Mouse (Mus musculus) MEL (cell line): Measurements from ENCODE around the gene Btbd19. TPM values are rescaled to one million over a fixed set of nuclear protein-coding genes. Genes with fewer than 3 reads are reported as not detected.

Experiments
- DNase-seq: peaks from one replicate; pipeline ENCODE4 v3.0.0; 2011; ENCODE audit warnings: low read depth, low spot score
- H3K27ac ChIP-seq: 2 replicates; pipeline ENCODE4 v1.5.1; 2012; ENCODE audit warnings: low read depth, mild to moderate bottlenecking, control low read depth, low read length, moderate library complexity; ENCODE audit not compliant: control insufficient read depth
- H3K27me3 ChIP-seq, 2 experiments: fragments of 150-350 bp in 1 of 2; sonication (generic) in 1 of 2; 2 replicates each; pipeline ENCODE4 v1.6.1; 2012; ENCODE audit warnings: low read length in 2 of 2, mild to moderate bottlenecking in 2 of 2, improper control_type of control experiment in 1 of 2, moderate library complexity in 1 of 2; ENCODE audit not compliant: insufficient read depth in 2 of 2, control insufficient read depth in 1 of 2
- H3K36me3 ChIP-seq, 2 experiments: 2 replicates each; pipeline ENCODE4 v1.6.1; 2012 to 2014; ENCODE audit warnings: low read length in 2 of 2, improper control_type of control experiment in 1 of 2, inconsistent platforms in 1 of 2, mild to moderate bottlenecking in 1 of 2; ENCODE audit not compliant: insufficient read depth in 2 of 2, control insufficient read depth in 1 of 2
- H3K4me1 ChIP-seq, 2 experiments: fragments of 150-350 bp in 1 of 2; sonication (generic) in 1 of 2; 2 replicates each; pipeline ENCODE4 v1.6.1; 2012; ENCODE audit warnings: low read length in 2 of 2, improper control_type of control experiment in 1 of 2, mild to moderate bottlenecking in 1 of 2; ENCODE audit not compliant: insufficient read depth in 2 of 2, control insufficient read depth in 1 of 2
- H3K4me3 ChIP-seq, 2 experiments: fragments of 150-350 bp in 1 of 2; sonication (generic) in 1 of 2; 2 replicates each; pipeline ENCODE4 v1.5.1; 2012; ENCODE audit warnings: low read depth in 2 of 2, low read length in 2 of 2, mild to moderate bottlenecking in 2 of 2, moderate library complexity in 2 of 2, control low read depth in 1 of 2, improper control_type of control experiment in 1 of 2; ENCODE audit not compliant: control insufficient read depth in 1 of 2, insufficient read depth in 1 of 2
- H3K79me2 ChIP-seq: 2 replicates; pipeline ENCODE4 v1.6.1; 2012; ENCODE audit warnings: mild to moderate bottlenecking, low read length, moderate library complexity; ENCODE audit not compliant: control insufficient read depth, poor library complexity, insufficient read depth
- H3K9ac ChIP-seq: 2 replicates; pipeline ENCODE4 v1.6.1; 2012; ENCODE audit warnings: low read depth, mild to moderate bottlenecking, control low read depth, low read length, moderate library complexity; ENCODE audit not compliant: control insufficient read depth, poor library complexity, severe bottlenecking
- H3K9me3 ChIP-seq: fragments of 150-350 bp; sonication (generic); replicated peaks from 2 replicates; pipeline ENCODE4 v1.6.1; 2012; ENCODE audit warnings: mild to moderate bottlenecking, low read length, improper control_type of control experiment, moderate library complexity; ENCODE audit not compliant: insufficient read depth
- BHLHE40 ChIP-seq: IDR thresholded peaks from 2 replicates; pipeline ENCODE4 v1.6.1; 2012; ENCODE audit warnings: low read depth, mild to moderate bottlenecking, inconsistent platforms, low read length, improper control_type of control experiment, borderline replicate concordance
- EP300 ChIP-seq, 2 experiments: IDR thresholded peaks; 2 replicates each; pipeline ENCODE4 v1.6.1; 2011; ENCODE audit warnings: improper control_type of control experiment in 2 of 2, low read length in 2 of 2, low read depth in 1 of 2, mild to moderate bottlenecking in 1 of 2
- GATA1 ChIP-seq: IDR thresholded peaks from 2 replicates; pipeline ENCODE4 v1.6.1; 2011; ENCODE audit warnings: low read depth, low read length, improper control_type of control experiment
- JUND ChIP-seq: IDR thresholded peaks from 2 replicates; pipeline ENCODE4 v1.6.1; 2011; ENCODE audit warnings: low read depth, mild to moderate bottlenecking, improper control_type of control experiment, low read length
- MAZ ChIP-seq: IDR thresholded peaks from 2 replicates; pipeline ENCODE4 v1.6.1; 2012; ENCODE audit warnings: low read depth, mild to moderate bottlenecking, inconsistent platforms, low read length, improper control_type of control experiment
- MXI1 ChIP-seq: IDR thresholded peaks from 2 replicates; pipeline ENCODE4 v1.6.1; 2011; ENCODE audit warnings: mild to moderate bottlenecking, low read depth, low read length, improper control_type of control experiment
- MYC ChIP-seq: IDR thresholded peaks from 2 replicates; pipeline ENCODE4 v1.6.1; 2011; ENCODE audit warnings: low read depth, mild to moderate bottlenecking, low read length, improper control_type of control experiment, moderate library complexity
- POLR2AphosphoS2 ChIP-seq: IDR thresholded peaks from 2 replicates; pipeline ENCODE4 v1.6.1; 2011; ENCODE audit warnings: low read length, improper control_type of control experiment
- RCOR1 ChIP-seq: IDR thresholded peaks from 2 replicates; pipeline ENCODE4 v1.6.1; 2012; ENCODE audit warnings: low read depth, mild to moderate bottlenecking, inconsistent platforms, low read length, improper control_type of control experiment
- TAL1 ChIP-seq: IDR thresholded peaks from 2 replicates; pipeline ENCODE4 v1.6.1; 2012; ENCODE audit warnings: mild to moderate bottlenecking, inconsistent platforms, low read length, moderate library complexity, mixed read lengths
- TCF12 ChIP-seq: IDR thresholded peaks from 2 replicates; pipeline ENCODE4 v1.6.1; 2014; ENCODE audit warnings: low read depth, mild to moderate bottlenecking, inconsistent platforms, low read length, improper control_type of control experiment, moderate library complexity
- UBTF ChIP-seq: IDR thresholded peaks from 2 replicates; pipeline ENCODE4 v1.6.1; 2012; ENCODE audit warnings: low read depth, mild to moderate bottlenecking, inconsistent platforms, low read length, improper control_type of control experiment, moderate library complexity, borderline replicate concordance; ENCODE audit not compliant: insufficient read depth
- USF2 ChIP-seq, 2 experiments: IDR thresholded peaks; 2 replicates each; pipeline ENCODE4 v1.6.1; 2011 to 2012; ENCODE audit warnings: improper control_type of control experiment in 2 of 2, low read length in 2 of 2, borderline replicate concordance in 1 of 2, inconsistent platforms in 1 of 2, low read depth in 1 of 2, mild to moderate bottlenecking in 1 of 2; ENCODE audit not compliant: insufficient read depth in 1 of 2
- polyA plus RNA-seq, 2 experiments: library from polyadenylated mRNA; stranded (reverse) in 1 of 2; unstranded in 1 of 2; fragments of >175 nt in 1 of 2; fragments of >200 nt in 1 of 2; gene quantifications; 2 replicates each; pipeline versions ENCODE4 v1.2.1 to v1.2.4; 2012; ENCODE audit warnings: low replicate concordance in 2 of 2, low read depth in 1 of 2; ENCODE audit not compliant: insufficient read length in 2 of 2, insufficient read depth in 1 of 2, missing spikeins in 1 of 2
- total RNA-seq: library from RNA; depleted of rRNA; stranded (reverse); fragments of 300-350 nt; gene quantifications from 2 replicates; pipeline ENCODE4 v1.2.3, GENCODE M21; 2012

The Btbd19 gene
- total and polyA plus RNA-seq, 3 experiments: 13.6 to 22.6 TPM; not detected in 1

GRCm38 (mm10) chr4:117095551-117096452 is 29.7 kb downstream of the Btbd19 start, which contains the start of gene Ptch2:
TSS of gene Ptch2 (plus strand) at chr4:117096075.
- TF ChIP-seq MXI1 (no peak), JUND (no peak), UBTF (no peak), RCOR1 (no peak)
- H3K27me3 ChIP-seq: peaks cover 2 to 9% of the 10 kb centered on the region in 2 experiments
- H3K4me1 ChIP-seq: no peaks in the 10 kb centered on the region
- H3K4me3 ChIP-seq: no peak within 1 kb of the TSS
- no peak within 1 kb of the TSS for H3K9ac ChIP-seq
- DNase-seq: no peak
- no peaks in the 10 kb centered on the region for H3K79me2 ChIP-seq
- H3K9me3 ChIP-seq: no peaks in the 10 kb centered on the region
- H3K27ac ChIP-seq: no peak within 1 kb of the TSS
- no peaks in the 10 kb centered on the region for H3K36me3 ChIP-seq

DNA sequence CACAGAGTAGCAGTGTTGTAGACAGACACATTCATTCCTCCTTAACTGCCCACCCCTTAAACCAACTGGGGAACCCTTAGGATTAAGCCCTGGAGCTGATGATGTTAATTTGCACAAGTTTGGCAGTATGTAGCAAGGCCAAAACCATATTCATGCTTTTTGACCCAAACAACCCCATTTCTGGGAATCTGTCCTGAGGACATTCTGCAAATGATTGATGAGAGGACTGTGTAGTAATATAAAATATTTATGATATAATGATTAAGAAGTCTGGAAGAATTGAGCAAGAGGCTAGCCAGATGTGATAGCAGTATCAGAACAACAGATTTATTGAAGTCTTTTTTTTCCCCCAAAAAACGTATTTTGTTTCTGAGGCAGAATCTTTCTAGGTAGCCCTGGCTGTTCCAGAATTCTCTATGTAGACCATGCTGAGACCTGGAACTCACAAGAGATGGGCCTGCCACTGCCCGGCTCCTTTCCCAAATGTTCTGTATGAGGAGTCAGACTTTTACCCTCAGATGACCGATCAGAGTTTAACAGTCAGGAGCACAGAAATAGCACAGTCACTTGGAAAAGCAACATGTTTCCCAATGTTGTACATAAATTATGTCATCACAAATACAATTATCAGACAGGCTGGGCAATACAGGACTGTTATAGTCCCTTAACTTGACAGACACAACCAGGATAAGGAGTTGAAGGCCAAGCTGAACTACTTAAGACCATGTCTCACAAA is 30.7 kb downstream of the Btbd19 start:
- Histone ChIP-seq H3K4me1 (peaks cover 0 to 9% of the 10 kb centered on the region in 2 experiments; a peak in 2 of 4 replicates), H3K36me3 (peaks cover 0 to 6% of the 10 kb centered on the region in 2 experiments; a peak in 2 of 4 replicates), H3K79me2 (no peaks in the 10 kb centered on the region), H3K27me3 (peaks cover 2 to 9% of the 10 kb centered on the region in 2 experiments), H3K9ac (no peak overlapping the region), H3K9me3 (no peaks in the 10 kb centered on the region), H3K27ac (no peak overlapping the region)
- no peak for DNase-seq
- TF ChIP-seq MYC (no peak), POLR2AphosphoS2 (no peak)
- TF ChIP-seq, all 39 proteins: peak for 0
- H3K4me3 ChIP-seq: no peak overlapping the region

GRCm38 (mm10) chr4:117090586-117090985 is 34.9 kb downstream of the Btbd19 start:
- TF ChIP-seq BHLHE40 (no peak), GATA1 (peak; percentile 65), MAZ (no peak), USF2 (IDR thresholded peaks at IDR 0.05; ENCODE audit: borderline replicate concordance in 1 of 2, insufficient read depth in 1 of 2, low read depth in 1 of 2, low read length in 2 of 2) (no peak), TCF12 (peak; percentile 38; the same call in 1 of the 2 replicates), TAL1 (peak; percentile 49), EP300 (IDR thresholded peaks at IDR 0.05; ENCODE audit: low read depth in 1 of 2, low read length in 2 of 2) (peak; percentile 43 to 57)
- Histone ChIP-seq H3K4me3 (no peak overlapping the region), H3K79me2 (no peaks in the 10 kb centered on the region), H3K4me1 (peaks cover 0 to 9% of the 10 kb centered on the region in 2 experiments; a peak in 2 of 4 replicates), H3K27ac (no peak overlapping the region), H3K9me3 (no peaks in the 10 kb centered on the region), H3K9ac (no peak overlapping the region), H3K27me3 (peaks cover 0 to 1% of the 10 kb centered on the region in 2 experiments; a peak in 2 of 4 replicates), H3K36me3 (peaks cover 0 to 10% of the 10 kb centered on the region in 2 experiments; a peak in 2 of 4 replicates)
- peak; percentile 67 for DNase-seq
